Mouse (Mus musculus): ENCODE measurements at regions not wholly inside any gene's neighbourhood (a gene's known extent, or its start where the extent isn't known, plus 50 kb on each side); places are given as distances from the start of the nearest gene placed in this dataset.

DNA sequence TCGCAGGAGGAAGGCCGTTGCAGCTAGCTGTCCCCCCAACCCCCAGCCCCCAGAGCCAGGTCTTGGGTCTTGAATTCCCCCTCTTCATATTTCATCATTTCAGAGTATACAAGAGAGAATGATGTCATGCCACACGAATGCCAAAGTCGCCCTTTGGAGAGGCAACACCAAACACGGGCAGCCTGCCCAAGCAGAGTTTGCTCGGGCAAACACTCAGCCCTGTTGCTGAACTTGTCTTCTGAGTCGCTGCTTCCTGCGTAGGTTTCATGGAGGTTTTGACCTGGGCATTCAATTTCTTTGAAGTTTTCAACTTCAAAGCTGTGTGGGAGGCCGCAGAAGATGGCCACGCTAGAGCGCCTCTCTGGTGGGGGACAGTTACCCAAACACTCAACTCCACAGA is 72.8 kb upstream of the Slc45a1 start:
- DNase-seq, result peak in 1 of 2 experiments; percentile 60

DNA sequence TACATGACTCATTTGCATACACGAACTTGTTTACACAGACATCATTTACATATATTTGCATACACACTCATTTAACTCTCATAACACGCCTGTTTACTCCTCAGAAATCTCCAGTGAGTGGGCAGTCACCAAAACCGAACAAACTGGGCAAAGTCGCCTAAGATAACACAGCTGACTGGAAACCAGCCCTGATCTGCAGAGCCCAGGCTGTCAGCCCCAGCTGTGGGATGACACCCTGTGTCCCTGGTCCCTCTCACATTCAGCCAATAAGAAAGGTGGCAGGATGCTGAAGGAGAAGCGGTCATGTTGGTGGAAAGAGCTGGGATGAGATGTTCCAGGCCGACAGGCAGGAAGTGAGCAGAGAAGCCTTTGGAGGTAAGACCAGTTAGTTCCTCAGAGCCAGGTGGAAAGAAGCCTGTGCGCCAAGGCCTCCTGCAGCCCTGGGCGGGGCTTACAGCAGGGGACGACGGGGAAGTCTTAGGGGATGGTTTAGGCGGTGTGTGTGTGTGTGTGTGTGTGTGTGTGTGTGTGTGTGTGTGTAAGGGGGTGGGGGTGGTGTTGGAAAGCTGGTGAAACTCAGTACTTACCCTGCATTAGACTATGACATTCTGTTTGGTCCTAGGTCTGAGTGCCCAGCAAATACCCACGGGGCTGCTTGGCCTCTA is 69.8 kb upstream of the Slc45a1 start:
- DNase-seq, result no peak

DNA sequence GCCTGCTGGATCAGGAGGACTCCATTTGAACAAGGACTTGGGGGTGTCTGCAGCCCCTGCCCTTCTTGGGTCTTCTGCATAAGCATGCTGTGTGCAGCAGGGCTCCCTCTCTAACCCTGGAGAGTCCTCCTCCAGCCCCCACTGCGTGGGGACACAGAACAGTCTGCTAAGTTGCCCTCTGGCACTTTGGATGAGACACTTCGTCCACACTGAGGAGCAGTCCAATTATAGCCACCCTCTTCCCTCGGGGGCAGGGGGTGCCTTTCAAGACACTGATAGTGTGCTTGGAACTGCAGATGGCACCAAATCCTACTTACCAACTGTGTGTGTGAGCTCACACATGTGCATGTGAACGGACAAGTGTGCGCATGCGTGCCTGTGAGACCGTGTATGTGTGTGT is 65.9 kb upstream of the Slc45a1 start:
- DNase-seq, result peak in 1 of 2 experiments; percentile 80

DNA sequence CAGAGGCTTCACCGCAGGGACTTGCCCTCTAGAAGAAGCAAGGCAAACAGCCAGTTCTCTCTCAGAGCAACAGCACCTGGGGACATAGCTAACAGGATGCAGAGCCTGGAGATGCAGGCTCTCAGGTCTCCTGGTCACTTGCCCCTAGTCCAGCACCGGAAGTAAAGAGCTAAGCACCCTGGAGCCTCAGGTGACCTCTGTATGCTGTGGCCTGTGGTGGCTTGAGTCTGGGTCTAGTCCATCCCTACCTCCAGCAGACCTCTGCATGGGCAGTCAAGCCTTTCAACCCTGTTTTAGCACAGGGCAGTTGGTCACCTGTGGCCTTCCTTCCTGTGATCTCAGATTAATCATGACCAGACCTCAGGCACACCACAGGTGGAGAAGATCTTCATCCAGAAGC is 63.1 kb upstream of the Slc45a1 start:
- peak; percentile 73 to 94 for DNase-seq

DNA sequence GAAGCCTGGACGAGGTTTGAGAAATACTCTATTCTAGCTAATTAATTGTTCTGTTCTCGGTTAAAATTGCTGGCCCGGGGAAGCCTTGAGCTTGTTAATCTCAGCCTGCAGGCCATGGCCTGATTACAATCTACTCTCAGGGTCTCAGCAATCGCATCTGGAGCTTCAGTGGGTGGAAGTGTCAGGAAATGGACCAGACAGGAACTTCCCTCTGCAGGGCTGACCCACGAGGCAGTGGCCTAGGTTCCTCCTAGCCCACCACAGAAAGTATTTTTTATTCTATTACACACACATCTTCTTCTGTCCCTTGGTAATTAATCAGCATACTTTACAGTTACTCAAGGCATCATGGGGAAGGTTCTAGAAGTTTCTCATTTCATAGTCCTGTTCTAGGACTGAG is 61.3 kb upstream of the Slc45a1 start:
- DNase-seq, result no peak

DNA sequence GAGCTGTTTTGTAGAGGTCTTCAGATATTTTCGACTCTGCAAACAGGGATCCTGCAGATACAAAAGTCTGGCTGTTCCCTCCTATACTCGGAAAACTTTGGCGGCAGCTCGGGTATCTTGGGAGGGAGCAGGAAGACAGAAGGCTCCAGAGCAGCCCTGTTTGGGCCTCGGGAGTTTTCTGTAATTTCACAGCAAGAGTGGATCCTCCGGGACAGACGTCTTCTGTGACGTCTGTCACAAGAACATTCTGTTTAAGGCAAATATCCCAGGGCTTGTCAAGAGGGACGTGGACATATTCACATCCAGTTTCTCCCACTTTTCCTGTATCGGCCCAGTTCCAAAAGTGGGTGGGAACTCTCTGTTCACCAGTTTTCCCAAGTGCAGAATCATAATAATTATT is 60.9 kb upstream of the Slc45a1 start:
- DNase-seq, result peak in 1 of 2 experiments; percentile 53

DNA sequence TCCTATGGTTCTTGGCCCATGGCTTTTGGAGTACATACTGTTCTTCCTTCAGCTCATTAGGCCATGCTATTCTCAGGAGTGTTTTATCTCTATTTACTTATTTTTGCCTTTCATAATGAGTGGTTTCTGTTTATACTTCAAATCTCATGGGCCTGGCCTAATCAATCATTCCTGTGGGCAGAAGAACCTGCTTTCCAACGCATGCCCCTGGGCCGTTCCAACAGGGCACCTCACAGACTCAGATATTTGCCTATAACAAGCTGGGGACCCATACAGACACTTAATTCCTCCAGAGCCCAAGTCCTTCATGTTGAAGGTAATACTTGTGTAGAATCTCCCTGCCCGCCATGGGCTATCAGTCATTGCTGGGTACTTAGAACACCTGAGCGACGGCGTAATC is 59.7 kb upstream of the Slc45a1 start:
- no peak for DNase-seq

DNA sequence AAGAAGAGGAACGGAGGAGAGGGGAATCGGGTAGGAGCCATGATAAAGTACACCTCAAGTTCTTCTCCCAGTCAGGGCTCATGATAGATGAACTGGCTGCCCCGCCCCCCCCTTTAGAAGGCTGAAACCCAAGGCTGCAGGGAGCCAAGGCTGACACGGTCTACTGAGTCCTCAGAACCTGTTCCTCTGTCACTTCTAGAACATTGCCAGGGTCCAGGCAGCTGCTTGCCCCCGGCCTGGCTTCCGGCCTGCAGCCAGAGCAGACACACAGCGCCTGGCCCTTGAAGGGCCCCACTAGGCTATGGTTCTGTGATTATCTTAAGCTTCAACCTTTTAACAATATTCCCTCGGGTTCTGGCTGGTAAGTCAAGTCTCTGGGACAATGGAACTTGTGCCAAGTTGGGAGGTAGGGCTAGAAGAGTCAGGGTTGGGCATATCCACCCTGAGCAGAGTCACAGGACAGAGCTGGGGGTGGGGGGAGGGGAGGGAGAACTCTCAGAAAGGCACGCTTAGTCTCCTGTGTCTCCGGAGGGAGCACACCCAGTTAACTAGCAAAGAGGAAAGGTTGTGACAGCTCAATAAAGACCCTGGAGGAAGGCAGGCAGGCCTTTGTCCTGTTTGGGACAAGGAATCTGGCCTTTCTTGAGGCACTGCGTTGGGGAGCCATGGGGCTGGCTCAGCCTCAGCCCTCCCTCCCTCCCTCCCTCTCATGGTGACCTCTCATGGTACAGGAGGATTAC is 57.6 kb upstream of the Slc45a1 start:
- DNase-seq, result peak; percentile 87 to 95

DNA sequence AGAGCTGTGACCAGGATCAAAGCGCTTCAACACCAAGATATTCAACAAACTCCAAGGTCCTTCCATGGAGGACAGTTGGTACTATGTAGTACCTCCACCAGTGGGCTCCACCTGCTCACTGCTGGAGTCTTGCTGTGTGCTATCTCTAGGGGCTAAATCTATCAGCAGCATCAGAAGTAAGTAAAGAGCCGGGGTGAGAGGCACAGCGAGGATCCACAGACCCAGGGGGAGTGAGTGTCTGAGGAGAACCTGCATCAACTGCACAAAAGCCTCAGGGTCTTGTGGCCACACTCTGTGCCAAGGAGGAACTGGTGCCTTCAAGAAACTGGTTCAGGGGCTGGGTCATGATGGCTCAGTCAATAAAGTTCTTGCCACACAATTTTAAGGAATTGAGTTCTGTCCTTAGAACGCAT is 56.6 kb upstream of the Slc45a1 start:
- peak; percentile 55 to 79 for DNase-seq

DNA sequence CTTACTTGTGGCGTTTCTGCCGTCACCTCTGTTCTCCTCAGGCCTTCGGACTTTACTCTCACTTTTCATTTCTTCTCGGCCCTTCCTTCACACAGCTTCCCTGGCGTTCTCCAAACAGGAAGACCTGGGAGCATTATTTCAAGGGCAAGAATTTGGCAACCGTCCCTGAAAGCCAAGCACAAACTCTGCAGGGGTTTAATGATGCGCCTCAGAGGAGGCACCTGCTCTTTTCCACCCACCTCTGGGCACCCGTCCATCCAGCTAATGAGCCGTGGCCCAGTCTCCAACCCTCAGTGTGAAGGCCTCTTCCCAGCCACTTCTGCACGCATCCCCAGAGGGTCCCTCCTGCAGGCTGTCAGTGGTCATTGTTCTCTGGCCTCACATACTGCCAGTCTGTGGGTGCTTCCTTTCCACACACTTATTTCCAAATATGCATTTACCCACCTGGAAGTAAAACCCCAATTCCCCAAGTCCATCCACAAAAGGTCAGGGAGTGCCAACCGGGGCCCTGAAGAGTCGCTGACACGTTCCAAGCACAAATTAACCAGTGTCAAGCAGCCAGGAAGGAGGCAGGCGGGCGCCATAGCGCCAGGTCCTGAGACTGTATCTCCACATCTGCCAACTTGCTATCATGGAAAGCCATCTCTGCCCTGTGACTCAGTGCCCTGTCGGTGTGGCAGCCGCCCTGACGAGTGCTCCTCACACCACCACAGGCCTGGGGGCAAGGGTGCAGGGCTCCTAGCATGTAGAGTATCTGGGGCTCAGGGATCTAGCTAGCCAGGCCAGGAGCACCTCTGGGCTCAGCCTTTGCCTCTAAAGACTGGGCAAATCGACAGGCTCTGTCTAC is 56.0 kb upstream of the Slc45a1 start:
- peak; percentile 95 to 97 for DNase-seq

DNA sequence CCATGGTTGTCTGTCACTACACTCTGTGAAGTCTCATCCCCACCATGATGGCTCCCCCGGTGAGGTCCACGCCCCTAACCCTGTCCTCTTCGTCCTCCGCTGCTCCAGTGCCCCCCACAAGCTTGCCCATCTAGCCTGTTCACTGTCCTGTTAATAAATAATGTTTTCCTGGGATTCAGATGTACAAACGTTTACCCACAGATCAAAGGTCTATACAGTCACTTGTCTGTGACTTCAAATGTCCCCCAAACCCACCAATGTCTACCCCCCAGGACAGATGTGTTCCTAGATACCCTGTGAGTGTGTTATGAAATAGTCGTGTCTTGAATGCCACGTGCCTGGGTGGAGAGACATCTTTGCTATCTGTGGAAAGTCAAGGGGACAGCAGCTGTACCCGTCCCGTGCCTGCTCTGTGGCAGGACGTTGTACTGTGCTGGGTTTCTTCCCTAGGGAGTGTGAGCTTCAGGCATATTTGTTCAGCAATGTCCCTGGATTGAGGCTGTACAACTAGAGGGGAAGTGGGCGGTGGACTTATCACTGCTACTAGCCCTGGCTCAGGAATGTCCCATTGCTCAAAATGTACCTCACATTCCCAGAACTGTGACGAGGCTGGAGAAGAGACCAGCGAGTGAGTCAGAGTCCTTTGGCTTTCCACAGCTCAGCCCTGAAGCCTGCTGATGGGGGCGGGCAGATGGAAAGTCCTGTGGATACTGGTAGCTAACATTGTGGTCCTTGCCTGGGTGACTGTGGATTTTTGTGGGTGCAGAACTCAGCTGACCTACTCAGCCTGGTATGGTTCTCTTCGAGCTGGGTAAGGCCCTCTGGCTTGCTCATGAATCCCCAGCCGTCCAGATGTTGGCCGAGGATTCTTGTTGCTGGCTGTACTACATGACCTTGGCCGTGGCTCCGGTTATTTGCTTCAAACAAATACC is 55.1 kb upstream of the Slc45a1 start:
- DNase-seq, result peak; percentile 47 to 88

DNA sequence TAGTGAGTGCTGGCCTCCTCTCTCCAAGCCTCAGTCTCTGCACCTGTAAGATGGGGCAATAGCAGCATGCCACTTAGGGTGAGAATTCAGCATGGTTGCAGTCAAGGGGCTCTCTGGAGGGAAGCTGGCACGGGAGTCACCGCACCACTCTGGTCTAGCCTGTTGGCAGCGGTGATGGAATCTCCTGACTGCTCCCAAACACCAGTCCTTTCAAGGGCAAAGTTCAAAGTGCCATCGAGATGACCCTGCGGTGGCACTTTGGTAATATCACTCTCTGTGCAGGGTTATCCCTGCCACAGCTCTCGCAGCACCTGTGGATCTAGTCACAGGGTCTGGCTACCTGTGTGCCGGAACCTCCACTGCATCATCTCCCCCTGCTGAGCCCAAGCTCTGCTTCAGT is 54.3 kb upstream of the Slc45a1 start:
- peak; percentile 72 to 88 for DNase-seq

DNA sequence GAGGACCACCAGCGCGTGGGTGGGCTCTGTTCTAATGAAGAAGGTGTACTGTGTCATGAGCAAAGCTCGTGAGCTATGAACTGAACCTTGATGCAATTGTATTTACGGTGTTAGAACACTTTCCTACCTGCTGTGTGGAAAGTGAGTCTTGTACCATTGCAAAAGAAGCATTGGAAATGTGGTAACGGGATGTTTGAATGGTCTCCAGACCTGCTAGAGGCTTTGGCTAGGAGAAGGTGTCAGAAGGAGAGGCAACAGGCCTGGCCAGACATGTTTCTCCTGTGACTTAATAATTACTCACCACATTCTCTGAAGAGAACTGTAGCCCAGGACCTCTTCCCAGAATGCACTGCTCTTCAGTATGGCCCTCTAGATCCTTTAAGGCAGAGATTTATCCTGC is 51.3 kb upstream of the Slc45a1 start:
- no peak for DNase-seq
